Mouse (Mus musculus): ENCODE results near the gene Rem1. TPM values are rescaled to one million over a fixed set of nuclear protein-coding genes. Genes with fewer than 3 reads are reported as not detected.

Gene Rem1
- polyA plus RNA-seq, 1 experiment from 2014 or later: 1.1 TPM

GRCm38 (mm10) chr2:152601275-152601960 is 25.3 kb upstream of the Rem1 start:
- 50% methylated on average over 4 of the region's 4 CpGs for WGBS (ENCODE audit: insufficient replicate concordance)
- Histone ChIP-seq H3K4me1 (ENCODE audit: control insufficient read depth, low read depth, low read length) (no peaks in the 10 kb centered on the region), H3K9me3 (replicated peaks; ENCODE audit: control insufficient read depth, low read length) (no peaks in the 10 kb centered on the region), H3K4me3 (ENCODE audit: low read depth, low read length) (no peak overlapping the region), H3K9ac (ENCODE audit: low read depth, low read length) (no peak overlapping the region), H3K36me3 (ENCODE audit: control insufficient read depth, insufficient read depth) (no peaks in the 10 kb centered on the region), H3K27ac (ENCODE audit: low read length) (no peak overlapping the region), H3K4me2 (ENCODE audit: low read depth, low read length) (no peak overlapping the region), H3K27me3 (ENCODE audit: control insufficient read depth, insufficient read depth, low read depth, low read length) (no peaks in the 10 kb centered on the region)
- ATAC-seq (ENCODE audit: low read depth): no peak

GRCm38 (mm10) chr2:152604057-152604456 is 22.7 kb upstream of the Rem1 start, which contains the start of gene Defb36:
Gene Defb36, plus strand, starts transcription at chr2:152604327.
- Histone ChIP-seq H3K27ac (ENCODE audit: low read length) (no peak within 1 kb of the TSS), H3K4me2 (ENCODE audit: low read depth, low read length) (no peak within 1 kb of the TSS), H3K9me3 (replicated peaks; ENCODE audit: control insufficient read depth, low read length) (no peaks in the 10 kb centered on the region), H3K36me3 (ENCODE audit: control insufficient read depth, insufficient read depth) (no peaks in the 10 kb centered on the region), H3K4me3 (ENCODE audit: low read depth, low read length) (no peak within 1 kb of the TSS), H3K4me1 (ENCODE audit: control insufficient read depth, low read depth, low read length) (no peaks in the 10 kb centered on the region), H3K9ac (ENCODE audit: low read depth, low read length) (no peak within 1 kb of the TSS), H3K27me3 (ENCODE audit: control insufficient read depth, insufficient read depth, low read depth, low read length) (no peaks in the 10 kb centered on the region)
- no peak for ATAC-seq (ENCODE audit: low read depth)
- WGBS (ENCODE audit: insufficient replicate concordance): 62% methylated on average over 15 of the region's 15 CpGs

DNA sequence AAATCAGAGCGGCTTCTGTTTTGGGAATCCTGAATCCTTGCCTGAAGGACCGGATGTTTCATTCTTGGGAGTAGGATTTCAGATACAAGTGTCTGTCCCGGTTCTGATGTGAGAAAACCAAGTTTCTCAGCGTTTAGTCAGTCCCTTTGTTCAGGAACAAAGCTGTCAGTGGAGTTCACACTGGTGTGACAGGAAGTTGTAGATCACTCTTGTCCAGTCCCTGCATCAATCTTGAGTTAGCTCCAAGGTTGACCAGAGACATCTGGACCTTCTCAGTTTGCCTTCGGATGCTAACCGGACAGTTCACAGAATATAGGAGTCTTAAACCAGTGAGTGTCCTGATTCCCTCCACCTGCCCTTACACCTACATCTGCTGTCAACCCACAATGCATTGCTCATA is 19.0 kb upstream of the Rem1 start:
- ATAC-seq (ENCODE audit: low read depth): no peak
- H3K4me3 ChIP-seq (ENCODE audit: low read depth, low read length): no peak overlapping the region
- H3K36me3 ChIP-seq (ENCODE audit: control insufficient read depth, insufficient read depth): no peaks in the 10 kb centered on the region
- no peaks in the 10 kb centered on the region for H3K9me3 ChIP-seq (replicated peaks; ENCODE audit: control insufficient read depth, low read length)
- H3K4me1 ChIP-seq (ENCODE audit: control insufficient read depth, low read depth, low read length): no peaks in the 10 kb centered on the region
- no peaks in the 10 kb centered on the region for H3K27me3 ChIP-seq (ENCODE audit: control insufficient read depth, insufficient read depth, low read depth, low read length)
- H3K4me2 ChIP-seq (ENCODE audit: low read depth, low read length): no peak overlapping the region
- no peak overlapping the region for H3K9ac ChIP-seq (ENCODE audit: low read depth, low read length)
- 36% methylated on average over 6 of the region's 6 CpGs for WGBS (ENCODE audit: insufficient replicate concordance)
- H3K27ac ChIP-seq (ENCODE audit: low read length): no peak overlapping the region

GRCm38 (mm10) chr2:152608719-152609118 is 18.0 kb upstream of the Rem1 start:
- no peaks in the 10 kb centered on the region for H3K4me1 ChIP-seq (ENCODE audit: control insufficient read depth, low read depth, low read length)
- no peaks in the 10 kb centered on the region for H3K9me3 ChIP-seq (replicated peaks; ENCODE audit: control insufficient read depth, low read length)
- no peak overlapping the region for H3K27ac ChIP-seq (ENCODE audit: low read length)
- ATAC-seq (ENCODE audit: low read depth): no peak
- no peaks in the 10 kb centered on the region for H3K36me3 ChIP-seq (ENCODE audit: control insufficient read depth, insufficient read depth)
- no peak overlapping the region for H3K4me3 ChIP-seq (ENCODE audit: low read depth, low read length)
- 55% methylated on average over 1 of the region's 1 CpGs for WGBS (ENCODE audit: insufficient replicate concordance)
- H3K4me2 ChIP-seq (ENCODE audit: low read depth, low read length): no peak overlapping the region
- H3K27me3 ChIP-seq (ENCODE audit: control insufficient read depth, insufficient read depth, low read depth, low read length): no peaks in the 10 kb centered on the region
- H3K9ac ChIP-seq (ENCODE audit: low read depth, low read length): no peak overlapping the region

DNA sequence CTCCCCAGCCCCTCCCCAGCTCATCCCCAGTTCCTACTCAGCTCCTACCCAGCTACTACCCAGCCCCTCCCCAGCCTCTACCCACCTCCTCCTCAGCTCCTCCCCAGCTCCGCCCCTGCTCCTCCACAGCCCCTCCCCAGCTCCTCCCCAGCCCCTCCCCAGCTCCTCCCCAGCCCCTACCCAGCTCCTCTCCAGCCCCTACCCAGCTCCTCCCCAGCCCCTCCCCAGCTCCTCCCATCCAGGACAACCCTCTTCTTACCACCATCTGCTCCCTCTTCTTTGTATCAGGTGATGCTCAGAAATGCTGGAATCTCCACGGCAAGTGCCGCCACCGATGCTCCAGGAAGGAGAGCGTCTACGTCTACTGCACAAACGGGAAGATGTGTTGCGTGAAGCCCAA is 14.6 kb upstream of the Rem1 start:
- H3K4me2 ChIP-seq (ENCODE audit: low read depth, low read length): no peak overlapping the region
- no peaks in the 10 kb centered on the region for H3K4me1 ChIP-seq (ENCODE audit: control insufficient read depth, low read depth, low read length)
- no peaks in the 10 kb centered on the region for H3K9me3 ChIP-seq (replicated peaks; ENCODE audit: control insufficient read depth, low read length)
- no peaks in the 10 kb centered on the region for H3K27me3 ChIP-seq (ENCODE audit: control insufficient read depth, insufficient read depth, low read depth, low read length)
- H3K9ac ChIP-seq (ENCODE audit: low read depth, low read length): no peak overlapping the region
- no peaks in the 10 kb centered on the region for H3K36me3 ChIP-seq (ENCODE audit: control insufficient read depth, insufficient read depth)
- no peak overlapping the region for H3K4me3 ChIP-seq (ENCODE audit: low read depth, low read length)
- no peak for ATAC-seq (ENCODE audit: low read depth)
- WGBS (ENCODE audit: insufficient replicate concordance): 45% methylated on average over 7 of the region's 8 CpGs
- H3K27ac ChIP-seq (ENCODE audit: low read length): no peak overlapping the region

DNA sequence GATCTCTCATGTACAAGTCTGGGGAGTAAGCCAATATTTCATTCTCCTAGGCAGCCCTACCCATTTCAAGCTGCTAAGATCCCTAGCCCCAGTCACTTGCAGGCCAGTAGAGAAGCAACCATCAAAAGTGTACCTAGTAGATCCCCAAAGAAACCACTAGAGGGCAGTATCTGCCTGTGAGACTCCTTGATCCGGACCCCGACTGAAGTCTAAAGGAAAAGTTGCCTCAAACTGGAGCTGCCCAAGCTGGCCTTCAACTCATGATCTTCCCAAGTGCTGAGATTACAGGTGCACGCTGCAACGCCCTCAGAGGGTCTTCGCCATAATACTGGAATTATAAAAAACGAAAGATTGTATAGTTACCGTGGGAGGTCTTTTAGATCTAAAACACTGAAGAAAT is 11.2 kb upstream of the Rem1 start:
- H3K27me3 ChIP-seq (ENCODE audit: control insufficient read depth, insufficient read depth, low read depth, low read length): no peaks in the 10 kb centered on the region; the same call in 1 of the 2 replicates
- H3K4me3 ChIP-seq (ENCODE audit: low read depth, low read length): no peak overlapping the region
- WGBS (ENCODE audit: insufficient replicate concordance): 7% methylated on average over 7 of the region's 7 CpGs
- H3K9me3 ChIP-seq (replicated peaks; ENCODE audit: control insufficient read depth, low read length): no peaks in the 10 kb centered on the region
- no peak overlapping the region for H3K9ac ChIP-seq (ENCODE audit: low read depth, low read length)
- H3K4me1 ChIP-seq (ENCODE audit: control insufficient read depth, low read depth, low read length): no peaks in the 10 kb centered on the region
- no peak overlapping the region for H3K4me2 ChIP-seq (ENCODE audit: low read depth, low read length)
- H3K36me3 ChIP-seq (ENCODE audit: control insufficient read depth, insufficient read depth): no peaks in the 10 kb centered on the region
- H3K27ac ChIP-seq (ENCODE audit: low read length): no peak overlapping the region
- ATAC-seq (ENCODE audit: low read depth): no peak

- no peak overlapping the region for H3K4me3 ChIP-seq (ENCODE audit: low read depth, low read length)
- no peaks in the 10 kb centered on the region for H3K9me3 ChIP-seq (replicated peaks; ENCODE audit: control insufficient read depth, low read length)
- WGBS (ENCODE audit: insufficient replicate concordance): 25% methylated on average over 6 of the region's 6 CpGs
- no peak overlapping the region for H3K27ac ChIP-seq (ENCODE audit: low read length)
- no peak for ATAC-seq (ENCODE audit: low read depth)
- no peaks in the 10 kb centered on the region; the same call in 1 of the 2 replicates for H3K27me3 ChIP-seq (ENCODE audit: control insufficient read depth, insufficient read depth, low read depth, low read length)
- no peak overlapping the region for H3K4me2 ChIP-seq (ENCODE audit: low read depth, low read length)
- no peaks in the 10 kb centered on the region for H3K36me3 ChIP-seq (ENCODE audit: control insufficient read depth, insufficient read depth)
- no peaks in the 10 kb centered on the region for H3K4me1 ChIP-seq (ENCODE audit: control insufficient read depth, low read depth, low read length)
- no peak overlapping the region for H3K9ac ChIP-seq (ENCODE audit: low read depth, low read length)
Measured at GRCm38 (mm10) chr2:152616470-152616869, 10.3 kb upstream of the Rem1 start.

DNA sequence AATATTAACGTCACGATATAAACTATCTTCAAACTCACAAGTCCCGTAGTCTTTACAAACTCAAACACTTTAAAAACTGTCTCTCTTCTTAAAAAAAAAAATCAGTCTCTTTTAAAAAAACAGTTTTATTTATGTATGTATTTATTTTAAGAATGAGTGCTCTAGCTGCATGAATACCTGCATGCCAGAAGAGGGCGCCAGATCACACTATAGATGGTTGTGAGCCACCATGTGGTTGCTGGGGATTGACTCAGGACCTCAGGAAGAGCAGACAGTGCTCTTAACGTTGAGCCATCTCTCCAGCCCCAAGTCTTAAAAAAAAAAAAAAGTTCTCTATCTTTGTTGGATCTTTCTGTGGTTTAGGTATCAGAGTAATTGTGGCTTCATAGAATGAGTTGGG is 9.4 kb upstream of the Rem1 start:
- Histone ChIP-seq H3K4me2 (ENCODE audit: low read depth, low read length) (no peak overlapping the region), H3K9me3 (replicated peaks; ENCODE audit: control insufficient read depth, low read length) (no peaks in the 10 kb centered on the region), H3K4me3 (ENCODE audit: low read depth, low read length) (no peak overlapping the region), H3K4me1 (ENCODE audit: control insufficient read depth, low read depth, low read length) (no peaks in the 10 kb centered on the region), H3K27ac (ENCODE audit: low read length) (no peak overlapping the region), H3K27me3 (ENCODE audit: control insufficient read depth, insufficient read depth, low read depth, low read length) (no peaks in the 10 kb centered on the region; the same call in 1 of the 2 replicates), H3K36me3 (ENCODE audit: control insufficient read depth, insufficient read depth) (no peaks in the 10 kb centered on the region), H3K9ac (ENCODE audit: low read depth, low read length) (no peak overlapping the region)
- no peak for ATAC-seq (ENCODE audit: low read depth)
- 48% methylated on average over 5 of the region's 5 CpGs for WGBS (ENCODE audit: insufficient replicate concordance)

GRCm38 (mm10) chr2:152620367-152621134 is 6.2 kb upstream of the Rem1 start:
- H3K4me1 ChIP-seq (ENCODE audit: control insufficient read depth, low read depth, low read length): no peaks in the 10 kb centered on the region
- 30% methylated on average over 9 of the region's 9 CpGs for WGBS (ENCODE audit: insufficient replicate concordance)
- no peak for ATAC-seq (ENCODE audit: low read depth)
- H3K36me3 ChIP-seq (ENCODE audit: control insufficient read depth, insufficient read depth): no peaks in the 10 kb centered on the region
- no peaks in the 10 kb centered on the region; the same call in 1 of the 2 replicates for H3K27me3 ChIP-seq (ENCODE audit: control insufficient read depth, insufficient read depth, low read depth, low read length)
- no peak overlapping the region for H3K4me2 ChIP-seq (ENCODE audit: low read depth, low read length)
- no peak overlapping the region for H3K4me3 ChIP-seq (ENCODE audit: low read depth, low read length)
- no peaks in the 10 kb centered on the region for H3K9me3 ChIP-seq (replicated peaks; ENCODE audit: control insufficient read depth, low read length)
- H3K9ac ChIP-seq (ENCODE audit: low read depth, low read length): no peak overlapping the region
- no peak overlapping the region for H3K27ac ChIP-seq (ENCODE audit: low read length)
